Mouse (Mus musculus): ENCODE results near the gene Cat. TPM values are rescaled to one million over a fixed set of nuclear protein-coding genes. Genes with fewer than 3 reads are reported as not detected.
A peak's percentile ranks its signal among the peaks of the same experiment; 100 is the strongest.

Cat gene
- polyA plus RNA-seq, 1 experiment, result 16.3 TPM

- no peaks in the 10 kb centered on the region for H3K79me2 ChIP-seq (ENCODE audit: control insufficient read depth, insufficient read depth)
- H3K27me3 ChIP-seq (ENCODE audit: control insufficient read depth, insufficient read depth, insufficient read length), result peaks cover 9% of the 10 kb centered on the region
- no peak overlapping the region for H3ac ChIP-seq (ENCODE audit: control insufficient read depth, insufficient read length)
- no peak overlapping the region for H3K4me3 ChIP-seq
- H3K4me2 ChIP-seq (ENCODE audit: low read depth), result no peak overlapping the region
- H3K36me3 ChIP-seq (ENCODE audit: control insufficient read depth, insufficient read depth), result no peaks in the 10 kb centered on the region
- no peak for TF ChIP-seq MYOG (IDR thresholded peaks at IDR 0.05; ENCODE audit: control insufficient read depth in 1 of 3, insufficient read depth in 1 of 3, insufficient read length in 2 of 3, low read depth in 2 of 3)
Measured at GRCm38 (mm10) chr2:103493827-103494226, 8.9 kb upstream of the Cat start.

- no peaks in the 10 kb centered on the region for H3K36me3 ChIP-seq (ENCODE audit: control insufficient read depth, insufficient read depth)
- H3ac ChIP-seq (ENCODE audit: control insufficient read depth, insufficient read length), result no peak overlapping the region
- TF ChIP-seq TCF3 (IDR thresholded peaks at IDR 0.05; ENCODE audit: insufficient read length, low read depth) (no peak), USF1 (IDR thresholded peaks at IDR 0.05; ENCODE audit: low read depth) (no peak), CEBPB (IDR thresholded peaks at IDR 0.05; ENCODE audit: insufficient read depth, poor library complexity, severe bottlenecking) (no peak), SRF (IDR thresholded peaks at IDR 0.05; ENCODE audit: control insufficient read depth, insufficient read length, low read depth) (no peak), POLR2AphosphoS2 (IDR thresholded peaks at IDR 0.05; ENCODE audit: insufficient read length, low read depth) (no peak), REST (IDR thresholded peaks at IDR 0.05; ENCODE audit: insufficient read depth, insufficient read length) (no peak), E2F4 (IDR thresholded peaks at IDR 0.05; ENCODE audit: insufficient read depth) (no peak), TCF12 (IDR thresholded peaks at IDR 0.05; ENCODE audit: insufficient read depth, poor library complexity, severe bottlenecking) (no peak)
- no peak overlapping the region for H3K4me2 ChIP-seq (ENCODE audit: low read depth)
- H3K27me3 ChIP-seq (ENCODE audit: control insufficient read depth, insufficient read depth, insufficient read length), result peaks cover 9% of the 10 kb centered on the region
- H3K4me3 ChIP-seq, result no peak overlapping the region
- H3K79me2 ChIP-seq (ENCODE audit: control insufficient read depth, insufficient read depth), result no peaks in the 10 kb centered on the region
Measured at GRCm38 (mm10) chr2:103492526-103492925, 7.6 kb upstream of the Cat start.

GRCm38 (mm10) chr2:103483986-103484520 is 907 bp downstream of the Cat start:
- TF ChIP-seq E2F4 (IDR thresholded peaks at IDR 0.05; ENCODE audit: insufficient read depth) (no peak), MYOG (IDR thresholded peaks at IDR 0.05; ENCODE audit: control insufficient read depth in 1 of 3, insufficient read depth in 1 of 3, insufficient read length in 2 of 3, low read depth in 2 of 3) (no peak), POLR2AphosphoS2 (IDR thresholded peaks at IDR 0.05; ENCODE audit: insufficient read length, low read depth) (no peak), MAX (IDR thresholded peaks at IDR 0.05; ENCODE audit: low read depth) (no peak), MYOD1 (IDR thresholded peaks at IDR 0.05; ENCODE audit: control insufficient read depth in 1 of 3, insufficient read length in 2 of 3, low read depth in 2 of 3) (no peak), USF1 (IDR thresholded peaks at IDR 0.05; ENCODE audit: low read depth) (no peak), SRF (IDR thresholded peaks at IDR 0.05; ENCODE audit: control insufficient read depth, insufficient read length, low read depth) (no peak), CEBPB (IDR thresholded peaks at IDR 0.05; ENCODE audit: insufficient read depth, poor library complexity, severe bottlenecking) (no peak), TCF3 (IDR thresholded peaks at IDR 0.05; ENCODE audit: insufficient read length, low read depth) (no peak), POLR2A (IDR thresholded peaks at IDR 0.05; ENCODE audit: insufficient read length, low read depth) (no peak), REST (IDR thresholded peaks at IDR 0.05; ENCODE audit: insufficient read depth, insufficient read length) (no peak), TCF12 (IDR thresholded peaks at IDR 0.05; ENCODE audit: insufficient read depth, poor library complexity, severe bottlenecking) (no peak)
- H3K27me3 ChIP-seq (ENCODE audit: control insufficient read depth, insufficient read depth, insufficient read length), result no peaks in the 10 kb centered on the region
- H3K36me3 ChIP-seq (ENCODE audit: control insufficient read depth, insufficient read depth), result no peaks in the 10 kb centered on the region
- peak overlapping the region; percentile 71 for H3K4me3 ChIP-seq
- H3K79me2 ChIP-seq (ENCODE audit: control insufficient read depth, insufficient read depth), result no peaks in the 10 kb centered on the region
- H3K4me2 ChIP-seq (ENCODE audit: low read depth), result peak overlapping the region; percentile 99
- peak overlapping the region; percentile 20 for H3ac ChIP-seq (ENCODE audit: control insufficient read depth, insufficient read length)

GRCm38 (mm10) chr2:103483289-103483985 is 1.5 kb downstream of the Cat start:
- Histone ChIP-seq H3K79me2 (ENCODE audit: control insufficient read depth, insufficient read depth) (no peaks in the 10 kb centered on the region), H3K4me2 (ENCODE audit: low read depth) (peak overlapping the region; percentile 99), H3K4me3 (peak overlapping the region; percentile 71), H3K36me3 (ENCODE audit: control insufficient read depth, insufficient read depth) (no peaks in the 10 kb centered on the region), H3K27me3 (ENCODE audit: control insufficient read depth, insufficient read depth, insufficient read length) (no peaks in the 10 kb centered on the region), H3ac (ENCODE audit: control insufficient read depth, insufficient read length) (no peak overlapping the region)
- TF ChIP-seq CEBPB (IDR thresholded peaks at IDR 0.05; ENCODE audit: insufficient read depth, poor library complexity, severe bottlenecking), result no peak
- no peak for TF ChIP-seq MYOD1 (IDR thresholded peaks at IDR 0.05; ENCODE audit: control insufficient read depth in 1 of 3, insufficient read length in 2 of 3, low read depth in 2 of 3)
- no peak for TF ChIP-seq REST (IDR thresholded peaks at IDR 0.05; ENCODE audit: insufficient read depth, insufficient read length)
- TF ChIP-seq SRF (IDR thresholded peaks at IDR 0.05; ENCODE audit: control insufficient read depth, insufficient read length, low read depth), result no peak
- no peak for TF ChIP-seq TCF12 (IDR thresholded peaks at IDR 0.05; ENCODE audit: insufficient read depth, poor library complexity, severe bottlenecking)
- TF ChIP-seq MAX (IDR thresholded peaks at IDR 0.05; ENCODE audit: low read depth), result no peak
- TF ChIP-seq TCF3 (IDR thresholded peaks at IDR 0.05; ENCODE audit: insufficient read length, low read depth), result no peak
- TF ChIP-seq POLR2A (IDR thresholded peaks at IDR 0.05; ENCODE audit: insufficient read length, low read depth), result no peak
- TF ChIP-seq POLR2AphosphoS2 (IDR thresholded peaks at IDR 0.05; ENCODE audit: insufficient read length, low read depth), result no peak
- no peak for TF ChIP-seq MYOG (IDR thresholded peaks at IDR 0.05; ENCODE audit: control insufficient read depth in 1 of 3, insufficient read depth in 1 of 3, insufficient read length in 2 of 3, low read depth in 2 of 3)
- no peak for TF ChIP-seq USF1 (IDR thresholded peaks at IDR 0.05; ENCODE audit: low read depth)
- no peak for TF ChIP-seq E2F4 (IDR thresholded peaks at IDR 0.05; ENCODE audit: insufficient read depth)

All from myocyte (in vitro differentiated cells).